Mouse (Mus musculus) erythroblast, embryonic 14.5 days (primary cell): ENCODE measurements around the gene En1.

ENCODE experiments used
- GATA1 ChIP-seq: IDR thresholded peaks from 2 replicates; pipeline ENCODE4 v1.6.1; 2012; ENCODE audit warnings: low read length, inconsistent platforms, mixed read lengths
- TAL1 ChIP-seq: IDR thresholded peaks from 3 replicates; pipeline ENCODE4 v1.6.1; 2012; ENCODE audit warnings: low read length, inconsistent platforms, mixed read lengths

GRCm38 (mm10) chr1:120651997-120652396 is 49.8 kb downstream of the En1 start:
- TF ChIP-seq TAL1, result no peak
- TF ChIP-seq GATA1, result no peak
